Mouse (Mus musculus) MEL (cell line): Measurements from ENCODE around the gene Cntn4. TPM values are rescaled to one million over a fixed set of nuclear protein-coding genes. Genes with fewer than 3 reads are reported as not detected.

Experiments
- DNase-seq: peaks from one replicate; pipeline ENCODE4 v3.0.0; 2011; ENCODE audit warnings: low read depth, low spot score
- H3K27ac ChIP-seq: 2 replicates; pipeline ENCODE4 v1.5.1; 2012; ENCODE audit warnings: low read depth, mild to moderate bottlenecking, control low read depth, low read length, moderate library complexity; ENCODE audit not compliant: control insufficient read depth
- H3K27me3 ChIP-seq, 2 experiments: fragments of 150-350 bp in 1 of 2; sonication (generic) in 1 of 2; 2 replicates each; pipeline ENCODE4 v1.6.1; 2012; ENCODE audit warnings: low read length in 2 of 2, mild to moderate bottlenecking in 2 of 2, improper control_type of control experiment in 1 of 2, moderate library complexity in 1 of 2; ENCODE audit not compliant: insufficient read depth in 2 of 2, control insufficient read depth in 1 of 2
- H3K36me3 ChIP-seq, 2 experiments: 2 replicates each; pipeline ENCODE4 v1.6.1; 2012 to 2014; ENCODE audit warnings: low read length in 2 of 2, improper control_type of control experiment in 1 of 2, inconsistent platforms in 1 of 2, mild to moderate bottlenecking in 1 of 2; ENCODE audit not compliant: insufficient read depth in 2 of 2, control insufficient read depth in 1 of 2
- H3K4me1 ChIP-seq, 2 experiments: fragments of 150-350 bp in 1 of 2; sonication (generic) in 1 of 2; 2 replicates each; pipeline ENCODE4 v1.6.1; 2012; ENCODE audit warnings: low read length in 2 of 2, improper control_type of control experiment in 1 of 2, mild to moderate bottlenecking in 1 of 2; ENCODE audit not compliant: insufficient read depth in 2 of 2, control insufficient read depth in 1 of 2
- H3K4me3 ChIP-seq, 2 experiments: fragments of 150-350 bp in 1 of 2; sonication (generic) in 1 of 2; 2 replicates each; pipeline ENCODE4 v1.5.1; 2012; ENCODE audit warnings: low read depth in 2 of 2, low read length in 2 of 2, mild to moderate bottlenecking in 2 of 2, moderate library complexity in 2 of 2, control low read depth in 1 of 2, improper control_type of control experiment in 1 of 2; ENCODE audit not compliant: control insufficient read depth in 1 of 2, insufficient read depth in 1 of 2
- H3K79me2 ChIP-seq: 2 replicates; pipeline ENCODE4 v1.6.1; 2012; ENCODE audit warnings: mild to moderate bottlenecking, low read length, moderate library complexity; ENCODE audit not compliant: control insufficient read depth, poor library complexity, insufficient read depth
- H3K9ac ChIP-seq: 2 replicates; pipeline ENCODE4 v1.6.1; 2012; ENCODE audit warnings: low read depth, mild to moderate bottlenecking, control low read depth, low read length, moderate library complexity; ENCODE audit not compliant: control insufficient read depth, poor library complexity, severe bottlenecking
- H3K9me3 ChIP-seq: fragments of 150-350 bp; sonication (generic); replicated peaks from 2 replicates; pipeline ENCODE4 v1.6.1; 2012; ENCODE audit warnings: mild to moderate bottlenecking, low read length, improper control_type of control experiment, moderate library complexity; ENCODE audit not compliant: insufficient read depth
- BHLHE40 ChIP-seq: IDR thresholded peaks from 2 replicates; pipeline ENCODE4 v1.6.1; 2012; ENCODE audit warnings: low read depth, mild to moderate bottlenecking, inconsistent platforms, low read length, improper control_type of control experiment, borderline replicate concordance
- E2F4 ChIP-seq: IDR thresholded peaks from 2 replicates; pipeline ENCODE4 v1.6.1; 2011; ENCODE audit warnings: low read depth, low read length, improper control_type of control experiment, borderline replicate concordance
- EP300 ChIP-seq, 2 experiments: IDR thresholded peaks; 2 replicates each; pipeline ENCODE4 v1.6.1; 2011; ENCODE audit warnings: improper control_type of control experiment in 2 of 2, low read length in 2 of 2, low read depth in 1 of 2, mild to moderate bottlenecking in 1 of 2
- ETS1 ChIP-seq: IDR thresholded peaks from 2 replicates; pipeline ENCODE4 v1.6.1; 2012; ENCODE audit warnings: low read depth, mild to moderate bottlenecking, inconsistent platforms, low read length, improper control_type of control experiment, moderate library complexity
- HCFC1 ChIP-seq: IDR thresholded peaks from 2 replicates; pipeline ENCODE4 v1.6.1; 2012; ENCODE audit warnings: low read depth, mild to moderate bottlenecking, inconsistent platforms, low read length, improper control_type of control experiment, moderate library complexity
- JUND ChIP-seq: IDR thresholded peaks from 2 replicates; pipeline ENCODE4 v1.6.1; 2011; ENCODE audit warnings: low read depth, mild to moderate bottlenecking, improper control_type of control experiment, low read length
- MAFK ChIP-seq: IDR thresholded peaks from 2 replicates; pipeline ENCODE4 v1.6.1; 2011; ENCODE audit warnings: low read depth, mild to moderate bottlenecking, low read length, improper control_type of control experiment, borderline replicate concordance
- MAX ChIP-seq: IDR thresholded peaks from 2 replicates; pipeline ENCODE4 v1.6.1; 2011; ENCODE audit warnings: low read length, improper control_type of control experiment
- MYC ChIP-seq: IDR thresholded peaks from 2 replicates; pipeline ENCODE4 v1.6.1; 2011; ENCODE audit warnings: low read depth, mild to moderate bottlenecking, low read length, improper control_type of control experiment, moderate library complexity
- NRF1 ChIP-seq: IDR thresholded peaks from 2 replicates; pipeline ENCODE4 v1.6.1; 2014; ENCODE audit warnings: low read depth, mild to moderate bottlenecking, inconsistent platforms, low read length, improper control_type of control experiment, moderate library complexity; ENCODE audit not compliant: poor library complexity, insufficient read depth, severe bottlenecking
- POLR2A ChIP-seq, 2 experiments: IDR thresholded peaks; 2 replicates each; pipeline ENCODE4 v1.6.1; 2011 to 2012; ENCODE audit warnings: low read length in 2 of 2, mild to moderate bottlenecking in 2 of 2, control low read depth in 1 of 2, improper control_type of control experiment in 1 of 2, low read depth in 1 of 2, moderate library complexity in 1 of 2; ENCODE audit not compliant: control insufficient read depth in 1 of 2, insufficient read depth in 1 of 2, poor library complexity in 1 of 2
- POLR2AphosphoS2 ChIP-seq: IDR thresholded peaks from 2 replicates; pipeline ENCODE4 v1.6.1; 2011; ENCODE audit warnings: low read length, improper control_type of control experiment
- RAD21 ChIP-seq: IDR thresholded peaks from 2 replicates; pipeline ENCODE4 v1.6.1; 2011; ENCODE audit warnings: mild to moderate bottlenecking, low read depth, low read length, improper control_type of control experiment
- RCOR1 ChIP-seq: IDR thresholded peaks from 2 replicates; pipeline ENCODE4 v1.6.1; 2012; ENCODE audit warnings: low read depth, mild to moderate bottlenecking, inconsistent platforms, low read length, improper control_type of control experiment
- TAL1 ChIP-seq: IDR thresholded peaks from 2 replicates; pipeline ENCODE4 v1.6.1; 2012; ENCODE audit warnings: mild to moderate bottlenecking, inconsistent platforms, low read length, moderate library complexity, mixed read lengths
- TCF12 ChIP-seq: IDR thresholded peaks from 2 replicates; pipeline ENCODE4 v1.6.1; 2014; ENCODE audit warnings: low read depth, mild to moderate bottlenecking, inconsistent platforms, low read length, improper control_type of control experiment, moderate library complexity
- UBTF ChIP-seq: IDR thresholded peaks from 2 replicates; pipeline ENCODE4 v1.6.1; 2012; ENCODE audit warnings: low read depth, mild to moderate bottlenecking, inconsistent platforms, low read length, improper control_type of control experiment, moderate library complexity, borderline replicate concordance; ENCODE audit not compliant: insufficient read depth
- USF1 ChIP-seq: IDR thresholded peaks from 2 replicates; pipeline ENCODE4 v1.6.1; 2014; ENCODE audit warnings: low read depth, mild to moderate bottlenecking, inconsistent platforms, low read length, improper control_type of control experiment, moderate library complexity
- ZNF384 ChIP-seq: IDR thresholded peaks from 2 replicates; pipeline ENCODE4 v1.6.1; 2012; ENCODE audit warnings: low read depth, mild to moderate bottlenecking, inconsistent platforms, low read length, improper control_type of control experiment
- polyA plus RNA-seq, 2 experiments: library from polyadenylated mRNA; stranded (reverse) in 1 of 2; unstranded in 1 of 2; fragments of >175 nt in 1 of 2; fragments of >200 nt in 1 of 2; gene quantifications; 2 replicates each; pipeline versions ENCODE4 v1.2.1 to v1.2.4; 2012; ENCODE audit warnings: low replicate concordance in 2 of 2, low read depth in 1 of 2; ENCODE audit not compliant: insufficient read length in 2 of 2, insufficient read depth in 1 of 2, missing spikeins in 1 of 2
- total RNA-seq: library from RNA; depleted of rRNA; stranded (reverse); fragments of 300-350 nt; gene quantifications from 2 replicates; pipeline ENCODE4 v1.2.3, GENCODE M21; 2012

The Cntn4 gene
- total and polyA plus RNA-seq, 3 experiments = not detected

DNA sequence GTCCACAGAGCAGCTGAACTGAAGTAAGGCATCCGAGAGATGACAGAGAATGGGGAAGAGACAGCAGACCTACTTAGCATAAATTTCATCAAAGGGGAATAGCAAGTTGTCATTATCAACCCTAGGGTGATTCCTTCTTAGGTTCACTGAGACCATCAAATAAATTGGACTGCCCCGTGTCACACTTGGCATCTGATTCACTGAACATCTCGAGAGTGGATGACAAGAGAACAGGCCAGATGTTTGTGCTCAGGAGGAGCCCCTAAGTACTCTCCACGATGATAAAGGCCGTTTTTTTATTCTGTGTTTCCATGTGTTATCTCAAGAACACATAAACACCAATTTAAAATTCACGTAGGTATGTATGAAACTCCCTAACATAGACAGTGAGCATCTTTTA, 780.7 kb downstream of the Cntn4 start:
- H3K9me3 ChIP-seq = no peaks in the 10 kb centered on the region
- H3K4me1 ChIP-seq = no peaks in the 10 kb centered on the region
- H3K27me3 ChIP-seq = no peaks in the 10 kb centered on the region
- H3K79me2 ChIP-seq = no peaks in the 10 kb centered on the region
- TF ChIP-seq BHLHE40 (no peak), USF1 (no peak), TAL1 (no peak), EP300 (IDR thresholded peaks at IDR 0.05; ENCODE audit: low read depth in 1 of 2, low read length in 2 of 2) (no peak), TCF12 (no peak), NRF1 (no peak), MYC (no peak), RCOR1 (no peak), JUND (no peak), ETS1 (no peak), POLR2AphosphoS2 (no peak)
- no peak overlapping the region for H3K4me3 ChIP-seq
- DNase-seq = no peak
- no peak overlapping the region for H3K9ac ChIP-seq
- no peaks in the 10 kb centered on the region for H3K36me3 ChIP-seq
- no peak overlapping the region for H3K27ac ChIP-seq

- no peaks in the 10 kb centered on the region for H3K9me3 ChIP-seq
- no peaks in the 10 kb centered on the region; a peak in 1 of 4 replicates for H3K27me3 ChIP-seq
- H3K79me2 ChIP-seq = no peaks in the 10 kb centered on the region
- H3K4me1 ChIP-seq = no peaks in the 10 kb centered on the region
- no peak overlapping the region for H3K4me3 ChIP-seq
- DNase-seq = no peak
- H3K9ac ChIP-seq = no peak overlapping the region
- no peaks in the 10 kb centered on the region for H3K36me3 ChIP-seq
- no peak for TF ChIP-seq MYC
- no peak for TF ChIP-seq ZNF384
- TF ChIP-seq MAFK = no peak
- no peak for TF ChIP-seq UBTF
- TF ChIP-seq HCFC1 = no peak
- no peak for TF ChIP-seq RAD21
- TF ChIP-seq E2F4 = no peak
- TF ChIP-seq MAX = no peak
- no peak for TF ChIP-seq POLR2A (IDR thresholded peaks at IDR 0.05; ENCODE audit: control insufficient read depth in 1 of 2, insufficient read depth in 1 of 2, low read depth in 1 of 2, low read length in 2 of 2, poor library complexity in 1 of 2)
- no peak overlapping the region for H3K27ac ChIP-seq
These were observed 784.9 kb downstream of the Cntn4 start for GRCm38 (mm10) chr6:106462403-106462802.
